Mouse (Mus musculus): ENCODE results near the gene Gli2.

GRCm38 (mm10) chr1:118826614-118827013, 226.8 kb downstream of the Gli2 start:
- TF ChIP-seq CTCF (IDR thresholded peaks at IDR 0.05; ENCODE audit: low read depth, low read length) (no peak), TAL1 (conservative IDR thresholded peaks at IDR 0.05; ENCODE audit: low read depth, low read length) (no peak), GATA1 (IDR thresholded peaks at IDR 0.05; ENCODE audit: borderline replicate concordance, low read length) (no peak), POLR2AphosphoS5 (IDR thresholded peaks at IDR 0.05; ENCODE audit: insufficient replicate concordance, low read depth, low read length) (no peak), GATA2 (IDR thresholded peaks at IDR 0.05; ENCODE audit: borderline replicate concordance, low read depth, low read length) (no peak)
